Mouse (Mus musculus): Measurements from ENCODE around the gene Mdfi.

Gene Mdfi

DNA sequence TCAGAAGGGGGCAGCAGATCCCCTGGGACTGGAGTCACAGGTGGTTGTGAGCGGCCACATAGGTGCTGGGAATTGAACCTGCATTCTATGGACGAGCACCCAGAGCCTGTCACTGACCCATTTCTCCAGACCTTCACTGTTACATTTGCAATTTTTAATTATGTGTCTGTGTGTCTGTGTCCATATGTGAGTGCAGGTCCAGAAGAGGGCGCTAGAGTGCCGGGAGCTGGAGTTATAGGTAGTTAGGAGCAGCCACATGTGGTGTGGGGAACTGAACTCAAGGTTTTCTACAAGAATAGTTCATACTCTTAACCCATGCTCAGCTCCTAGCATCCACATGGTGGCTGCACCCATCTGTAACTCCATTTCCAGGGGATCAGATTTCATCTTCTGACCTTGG is 37.5 kb downstream of the Mdfi start:
- no peak for DNase-seq (ENCODE audit: low spot score)

DNA sequence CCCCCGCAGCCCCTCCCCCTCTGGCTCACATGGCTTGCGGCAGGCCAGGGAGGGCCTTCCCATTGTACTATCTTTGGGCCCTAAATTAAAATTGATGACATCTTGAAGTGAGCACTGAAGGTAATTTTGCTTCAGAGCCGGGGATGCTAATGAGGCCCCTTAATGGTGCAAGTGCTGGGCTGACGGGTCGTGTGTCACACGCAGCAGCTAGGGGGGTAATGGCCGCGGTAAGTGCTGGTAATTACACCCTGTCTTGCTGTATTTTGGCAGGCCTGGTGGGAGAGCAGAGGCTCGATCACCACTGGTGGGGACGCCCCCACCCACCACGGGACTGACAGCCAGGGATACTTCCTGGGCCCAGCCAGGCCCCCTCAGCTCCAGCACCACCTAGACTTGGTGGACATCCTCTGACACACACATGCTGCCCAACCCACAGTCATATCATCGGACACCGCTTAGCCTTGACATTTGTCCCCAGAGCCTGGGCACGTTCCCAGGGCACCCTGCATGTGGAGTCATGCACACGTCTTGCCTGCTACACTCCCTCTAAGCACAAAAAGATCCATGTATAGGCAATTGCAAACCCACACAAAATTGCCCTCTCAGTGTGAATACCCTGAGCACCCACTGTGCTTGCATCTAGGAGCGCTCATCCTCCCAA is 38.2 kb downstream of the Mdfi start:
- DNase-seq (ENCODE audit: low spot score) = no peak

DNA sequence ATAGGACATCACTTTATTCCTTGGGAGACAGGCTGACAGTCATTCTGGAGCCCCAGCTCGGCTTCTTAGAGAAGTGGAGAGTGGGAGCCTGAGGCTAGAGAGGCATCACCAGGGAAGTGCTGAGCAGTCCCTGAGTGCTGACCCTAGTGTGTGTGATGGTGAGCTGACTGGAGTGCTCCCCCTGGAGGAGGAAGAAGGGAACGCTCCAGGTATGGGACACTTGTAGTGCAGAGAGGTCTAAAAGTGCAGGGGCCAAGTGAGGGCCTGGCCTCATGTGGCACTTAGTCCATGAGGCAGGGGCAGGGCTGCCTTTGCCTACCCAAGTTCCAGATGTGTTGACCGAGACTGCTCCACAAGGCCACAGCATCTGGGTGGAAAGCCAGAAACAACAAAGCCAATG is 39.0 kb downstream of the Mdfi start:
- peak; percentile 54 for DNase-seq (ENCODE audit: low spot score)

DNA sequence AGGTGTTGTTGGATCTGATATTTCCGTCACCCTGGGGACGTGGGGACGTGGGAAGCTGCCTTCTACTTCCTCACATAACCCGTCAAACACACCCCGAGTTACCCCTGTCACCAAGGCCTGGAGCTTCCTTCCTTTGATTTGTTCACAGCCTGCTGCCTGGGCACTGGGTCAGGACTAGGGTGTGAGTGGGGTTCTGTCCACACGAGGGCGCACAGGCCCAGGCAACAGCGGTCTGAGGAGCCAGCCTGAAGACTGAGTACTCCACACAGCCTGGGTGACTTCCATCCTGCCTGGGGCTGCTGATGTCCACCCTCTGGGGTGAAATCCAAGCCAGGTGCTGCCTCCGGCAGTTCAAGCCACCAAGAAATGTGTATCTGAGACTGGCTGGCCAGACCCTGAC is 41.1 kb downstream of the Mdfi start:
- peak; percentile 88 for DNase-seq (ENCODE audit: low spot score)

DNA sequence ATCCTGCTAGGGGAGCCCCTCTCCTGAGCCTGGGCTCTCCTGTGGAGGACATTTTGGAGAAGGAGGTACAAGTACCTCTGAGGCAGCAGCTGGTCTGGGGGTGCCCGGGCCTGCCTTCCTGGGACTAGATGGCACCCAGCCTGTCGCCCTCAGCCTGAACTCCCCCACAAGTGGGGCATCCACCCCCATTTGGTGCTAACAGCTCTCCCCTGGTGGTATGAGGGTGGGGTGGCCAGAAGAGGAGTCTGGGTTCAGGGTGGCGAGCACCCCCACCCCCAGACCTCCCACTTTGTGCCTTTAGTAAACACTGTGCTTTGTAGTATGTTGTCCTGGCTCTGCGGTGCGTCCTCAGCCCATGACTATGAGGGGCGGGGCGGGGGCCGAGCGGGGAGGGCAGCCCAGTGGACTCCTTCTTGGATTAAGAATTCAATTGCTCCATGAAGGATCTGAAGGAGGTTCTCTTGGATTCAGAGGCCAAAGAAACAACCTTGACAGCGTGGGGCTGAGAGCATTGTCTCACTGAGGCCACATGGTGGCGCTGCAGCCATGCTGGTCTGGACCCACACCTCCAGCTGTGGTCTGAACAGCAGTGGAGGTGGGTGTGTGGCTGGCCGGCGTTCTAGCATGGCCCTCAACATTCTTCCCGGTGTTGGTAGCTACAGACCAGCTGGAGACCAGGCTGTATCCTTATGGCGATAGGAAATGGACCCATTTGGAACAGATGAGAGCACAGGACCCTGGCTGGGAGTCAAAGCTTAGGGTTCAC is 42.2 kb downstream of the Mdfi start:
- peak; percentile 64 for DNase-seq (ENCODE audit: low spot score)

DNA sequence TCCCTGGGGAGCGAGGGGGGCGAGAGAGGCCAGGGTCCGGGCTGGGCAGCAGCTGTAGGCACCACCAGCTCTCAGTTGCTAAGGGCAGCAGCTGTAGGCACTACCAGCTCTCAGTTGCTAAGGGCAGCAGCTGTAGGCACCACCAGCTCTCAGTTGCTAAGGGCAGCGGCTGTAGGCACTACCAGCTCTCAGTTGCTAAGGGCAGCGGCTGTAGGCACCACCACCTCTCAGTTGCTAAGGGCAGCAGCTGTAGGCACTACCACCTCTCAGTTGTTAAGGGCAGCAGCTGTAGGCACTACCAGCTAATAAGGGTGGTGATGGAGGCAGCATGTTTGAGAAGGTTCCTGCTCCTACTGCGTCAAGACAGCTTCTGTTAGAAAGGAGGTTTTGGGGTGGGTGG is 45.5 kb downstream of the Mdfi start:
- no peak for DNase-seq (ENCODE audit: low spot score)

DNA sequence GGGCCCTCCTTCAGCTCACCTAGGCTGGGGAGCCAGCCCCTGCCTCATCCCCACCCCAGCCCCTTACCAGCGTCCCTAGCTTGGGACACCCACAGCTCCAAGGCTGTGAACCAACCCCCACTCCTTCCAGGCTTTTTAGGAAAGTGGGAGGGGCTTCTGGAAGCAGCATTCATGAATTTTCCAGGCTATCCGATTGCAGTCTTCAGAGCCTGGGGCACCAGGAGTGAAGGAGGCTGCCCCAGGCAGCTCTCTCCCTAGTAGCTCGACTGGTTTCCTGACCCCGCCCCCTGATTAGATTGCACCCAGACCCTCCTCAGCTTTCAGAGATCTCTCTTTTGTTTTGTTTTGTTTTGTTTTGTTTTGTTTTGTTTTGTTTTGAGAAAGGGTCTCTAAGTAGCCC is 46.2 kb downstream of the Mdfi start:
- no peak for DNase-seq (ENCODE audit: low spot score)

DNA sequence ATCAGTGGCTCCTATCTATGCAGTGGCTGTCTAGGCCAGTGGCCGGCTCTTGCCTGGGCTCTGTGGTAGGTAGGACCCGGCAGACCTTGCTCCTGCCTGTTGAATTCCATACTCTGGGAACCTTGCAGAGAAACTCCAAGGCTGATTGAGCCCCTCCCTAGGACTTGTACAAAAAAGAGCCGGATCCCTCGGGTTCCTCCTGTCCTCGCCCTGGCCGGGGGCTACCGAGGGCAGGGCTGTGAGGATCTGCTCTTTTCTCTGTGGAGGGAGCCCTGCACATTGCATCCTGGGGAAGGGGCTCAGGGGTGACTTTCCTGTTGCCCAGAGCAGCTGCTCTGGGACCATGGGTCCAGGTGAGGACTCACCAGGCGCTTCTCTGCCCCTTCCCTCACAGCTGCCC is 46.9 kb downstream of the Mdfi start:
- no peak for DNase-seq (ENCODE audit: low spot score)

DNA sequence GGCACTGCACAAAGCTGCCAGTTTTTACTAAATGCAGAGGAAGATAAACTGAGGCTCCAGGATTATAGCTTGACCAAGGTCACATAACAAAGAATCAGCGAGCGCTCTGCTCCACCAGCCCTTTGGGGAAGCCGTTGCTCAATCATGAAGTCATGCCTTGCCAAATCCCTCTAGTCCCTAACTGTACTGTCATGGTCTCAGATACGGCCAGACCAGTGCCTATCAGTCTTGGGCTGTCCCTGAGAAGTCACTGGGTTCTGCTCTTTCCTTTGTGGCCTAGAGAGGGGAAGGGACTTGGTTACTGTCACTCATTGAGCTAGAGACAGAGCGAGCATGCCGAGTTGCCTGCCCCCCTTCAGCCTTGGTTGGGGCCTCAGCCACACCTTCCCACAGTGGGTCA is 50.1 kb downstream of the Mdfi start:
- no peak for DNase-seq (ENCODE audit: low spot score)

DNA sequence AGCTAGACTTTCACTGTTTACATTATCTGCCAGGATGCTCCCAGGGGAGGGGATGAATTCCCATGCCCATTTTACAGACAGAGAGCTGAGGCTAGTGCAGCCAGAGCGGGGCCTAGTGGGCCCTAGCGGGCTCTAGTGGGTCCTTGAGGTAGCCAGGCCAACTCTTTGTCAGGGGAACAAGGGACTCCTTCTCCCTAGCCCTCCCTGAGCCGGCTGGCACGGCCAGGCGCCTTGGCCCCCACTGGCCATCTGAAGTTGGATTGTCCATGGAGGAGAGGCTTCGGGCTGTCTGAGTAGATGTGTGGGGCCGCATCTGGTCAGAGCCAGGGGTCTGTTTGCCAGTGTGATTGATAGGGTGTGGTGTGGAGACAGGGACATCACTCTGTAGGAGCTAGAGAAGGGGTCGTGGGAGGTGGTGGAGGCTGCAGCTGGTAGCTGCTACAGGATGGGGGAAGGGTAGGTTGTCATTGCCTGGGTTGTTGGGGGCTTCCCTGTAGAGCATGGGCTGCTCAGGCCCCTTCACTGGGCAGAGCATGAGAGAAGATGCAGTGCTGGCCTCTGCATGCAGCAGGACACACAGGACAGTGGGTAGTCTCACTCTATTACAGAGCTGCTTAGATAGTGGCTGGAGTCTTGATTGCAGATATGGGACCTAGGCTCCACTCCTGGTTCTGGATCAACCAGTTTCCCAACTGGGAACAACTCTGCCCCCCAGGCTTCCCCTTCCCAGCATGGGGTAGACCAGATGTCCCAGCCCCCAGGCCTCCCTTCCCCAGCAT is 50.9 kb downstream of the Mdfi start:
- DNase-seq (ENCODE audit: low spot score) = no peak

DNA sequence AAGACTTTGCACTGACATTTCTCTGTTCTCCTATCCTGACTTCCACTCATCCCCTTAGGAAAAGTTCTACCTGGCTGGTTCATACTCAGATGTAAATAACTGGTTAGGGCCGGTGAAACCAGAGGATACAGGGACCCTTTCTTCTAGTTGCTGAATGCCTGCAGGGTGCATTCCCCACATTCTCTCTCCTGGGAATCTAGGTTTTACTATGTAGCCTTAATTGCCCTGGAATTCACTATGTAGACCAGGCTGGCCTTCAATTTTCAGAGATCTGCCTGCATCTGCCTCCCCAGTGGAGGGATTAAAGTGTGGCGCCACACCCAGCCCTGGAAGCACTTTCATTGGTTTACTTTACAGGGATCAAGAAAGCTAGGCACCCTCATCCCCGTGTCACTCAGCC is 52.0 kb downstream of the Mdfi start:
- DNase-seq (ENCODE audit: low spot score) = no peak

DNA sequence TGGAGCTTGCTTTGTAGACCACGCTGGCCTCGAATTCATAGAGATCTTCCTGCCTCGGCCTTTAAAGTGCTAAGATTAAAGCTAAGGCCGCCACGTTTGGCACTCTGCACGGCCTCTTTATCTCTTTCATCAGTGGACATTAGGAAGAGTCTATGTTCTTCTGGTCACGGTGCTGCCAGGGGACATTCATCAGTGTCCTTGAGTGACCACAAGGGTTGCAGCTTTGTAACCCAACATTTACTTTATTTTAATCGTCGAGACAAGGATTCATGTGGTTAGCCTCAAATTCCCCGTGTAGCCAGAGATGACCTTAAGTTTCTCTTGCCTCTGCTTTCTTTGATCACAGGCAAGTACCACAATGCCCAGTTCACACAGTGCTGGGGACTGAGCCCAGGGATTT is 54.0 kb downstream of the Mdfi start:
- DNase-seq (ENCODE audit: low spot score) = no peak

DNA sequence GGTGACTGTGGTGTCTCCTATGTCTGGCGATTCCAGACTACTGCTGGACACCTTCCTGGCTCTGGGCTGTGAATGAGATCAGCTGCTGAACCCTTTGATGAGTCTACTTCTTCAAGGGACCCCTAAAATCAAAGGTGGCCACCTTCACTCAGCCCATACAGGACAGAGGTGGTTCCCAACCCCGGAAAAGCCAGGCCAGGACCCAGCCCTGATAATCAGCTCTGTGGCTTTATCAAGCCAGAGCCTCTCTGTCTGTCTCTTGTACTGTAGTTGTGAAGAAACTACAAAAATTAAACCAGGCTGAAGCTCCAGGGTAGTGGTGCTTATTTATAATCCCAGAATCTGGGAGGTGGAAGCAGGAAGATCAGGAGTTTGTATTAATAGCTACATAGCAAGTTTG is 57.4 kb downstream of the Mdfi start:
- DNase-seq (ENCODE audit: low spot score) = no peak

DNA sequence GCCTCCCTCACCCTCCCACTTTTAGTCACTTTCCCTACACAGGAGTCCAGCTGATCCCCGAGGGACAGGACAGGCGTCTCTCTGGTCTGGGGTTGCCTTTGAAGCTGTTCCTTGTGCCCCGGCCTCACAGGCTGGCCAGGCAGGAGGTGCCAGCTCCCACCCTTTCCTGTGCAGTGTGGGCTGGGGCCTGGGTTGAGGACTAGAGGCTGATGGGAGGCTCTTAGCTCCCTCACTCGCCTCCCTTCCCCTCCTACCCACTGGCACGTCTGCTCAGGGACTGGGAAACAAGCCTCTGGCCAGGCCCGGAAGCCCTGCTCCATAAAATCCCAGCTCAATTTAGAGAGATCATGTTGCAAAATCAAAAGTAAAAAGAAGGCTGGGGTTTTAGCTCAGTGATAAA is 60.9 kb downstream of the Mdfi start:
- DNase-seq (ENCODE audit: low spot score) = no peak

DNA sequence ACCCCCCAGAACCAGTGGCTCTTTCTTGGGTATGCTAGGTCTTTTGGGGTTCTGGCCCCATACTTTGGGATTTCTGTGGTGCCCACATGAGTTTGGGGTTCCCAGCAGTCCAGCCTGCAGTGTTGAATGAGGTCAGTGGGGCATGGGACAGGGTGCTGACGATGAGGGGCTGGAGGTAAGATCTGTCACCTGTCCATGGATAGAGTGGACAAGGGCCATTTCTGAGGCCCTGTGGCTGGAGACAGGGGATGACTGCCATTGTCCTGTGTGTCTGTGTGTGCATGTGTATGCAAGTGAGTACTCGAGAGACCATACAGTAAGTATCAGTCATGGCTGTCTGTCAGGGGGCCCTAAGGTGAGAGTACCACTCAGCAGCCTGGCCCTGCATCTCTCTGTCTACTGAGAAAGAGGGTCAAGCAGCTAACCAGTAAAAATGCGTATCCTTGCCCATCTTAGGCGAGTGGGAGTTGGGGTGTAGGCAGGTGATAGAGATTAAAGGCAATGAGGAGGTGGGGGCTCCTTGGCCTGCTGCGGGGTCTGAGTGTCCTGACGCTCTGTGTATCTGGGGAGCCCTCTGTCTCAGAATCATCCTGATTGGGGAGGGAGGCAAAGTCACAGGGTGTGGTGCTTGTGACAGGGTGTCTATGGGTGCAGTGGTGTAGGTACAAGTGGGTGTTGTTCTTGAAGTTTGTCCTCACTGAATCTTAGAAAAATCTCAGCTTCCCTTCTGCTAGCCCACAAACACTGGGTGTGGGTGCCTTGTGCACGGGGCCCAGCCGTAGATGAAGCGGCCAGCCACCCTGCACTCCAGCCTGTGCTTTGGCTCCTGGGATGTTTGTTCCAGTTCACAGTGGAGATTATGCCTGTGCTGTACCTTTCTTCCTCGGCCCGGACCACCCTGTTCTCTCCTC is 64.8 kb downstream of the Mdfi start:
- DNase-seq (ENCODE audit: low spot score) = no peak

DNA sequence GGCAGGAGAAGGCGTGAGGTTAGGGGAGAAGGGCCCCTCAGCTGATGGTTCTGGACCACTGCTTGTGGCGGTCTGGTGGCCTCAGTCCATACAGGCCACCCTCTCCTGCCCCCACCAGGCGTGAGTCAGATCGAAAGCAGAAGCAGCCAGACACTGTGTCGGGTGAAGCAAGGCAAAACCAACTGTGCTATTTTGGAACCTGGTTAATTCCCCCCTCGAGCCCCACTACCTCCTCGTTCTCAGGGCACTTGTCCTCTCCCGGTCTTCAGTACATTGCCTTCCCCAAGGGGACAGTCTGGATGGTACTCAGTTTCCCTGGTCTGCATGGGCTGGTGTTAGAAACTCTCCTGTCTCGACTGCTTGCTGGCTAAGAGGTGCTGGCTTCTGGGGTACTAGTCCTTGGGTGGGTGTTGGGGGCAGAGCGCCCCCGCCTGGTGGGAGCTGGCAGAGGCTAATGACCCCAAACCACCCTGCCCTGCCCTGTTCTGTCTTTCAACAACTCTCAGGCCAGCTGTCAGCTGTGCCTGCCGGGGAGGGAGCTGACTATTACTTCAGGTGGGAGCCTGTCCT is 65.7 kb downstream of the Mdfi start:
- DNase-seq (ENCODE audit: low spot score) = peak; percentile 72

DNA sequence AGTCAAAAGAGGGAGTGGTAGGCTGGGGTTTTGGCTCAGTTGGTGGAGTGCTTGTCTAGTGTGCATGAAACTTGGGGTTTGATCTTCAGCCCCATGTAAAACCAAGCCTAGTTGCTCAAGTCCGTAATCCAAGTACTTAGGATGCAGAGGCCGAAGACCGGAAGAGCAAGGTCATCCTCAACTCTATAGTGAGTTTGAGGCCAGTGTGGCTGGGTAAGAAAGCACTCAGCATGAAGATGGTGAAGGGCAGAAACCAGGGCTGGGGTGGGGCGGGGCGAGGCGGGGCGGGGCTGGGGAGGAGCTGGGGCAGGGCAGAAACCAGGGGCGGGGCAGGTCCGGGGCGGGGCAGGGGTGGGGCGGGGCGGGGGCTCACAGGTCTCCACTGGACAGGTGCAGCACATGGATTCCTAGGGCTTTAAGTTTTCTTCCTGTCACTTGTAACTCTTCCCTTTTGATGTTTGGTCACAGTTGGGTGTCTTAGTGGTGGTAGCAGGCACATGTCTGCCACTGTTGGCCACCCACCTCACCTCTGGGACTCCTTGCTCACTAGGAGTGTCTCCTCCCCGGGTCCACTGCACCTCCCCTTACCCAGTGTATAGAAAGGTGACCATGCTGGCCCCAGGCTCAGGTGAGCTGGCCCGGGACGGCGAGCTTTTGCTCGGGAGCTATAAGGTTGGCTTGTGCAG is 66.9 kb downstream of the Mdfi start:
- no peak for DNase-seq (ENCODE audit: low spot score)

DNA sequence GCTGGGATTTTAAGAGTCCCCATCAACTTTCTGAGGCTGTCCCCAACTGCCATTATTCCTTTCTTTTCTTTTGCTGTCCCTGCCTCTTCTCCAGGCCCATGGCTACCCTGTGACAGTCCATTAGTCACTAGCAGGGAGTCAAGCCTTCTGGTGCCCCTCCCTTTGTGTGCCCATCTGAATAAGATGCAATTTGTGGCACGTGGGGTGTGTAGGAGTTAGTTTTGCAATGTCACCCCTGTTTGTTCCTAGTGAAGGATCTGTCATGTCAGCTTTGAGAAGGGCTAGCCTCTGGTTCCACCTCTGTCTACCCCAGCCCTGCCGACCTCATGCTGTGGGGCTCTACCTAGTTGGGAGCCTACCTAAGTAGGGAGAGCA is 67.4 kb downstream of the Mdfi start:
- no peak for DNase-seq (ENCODE audit: low spot score)

DNA sequence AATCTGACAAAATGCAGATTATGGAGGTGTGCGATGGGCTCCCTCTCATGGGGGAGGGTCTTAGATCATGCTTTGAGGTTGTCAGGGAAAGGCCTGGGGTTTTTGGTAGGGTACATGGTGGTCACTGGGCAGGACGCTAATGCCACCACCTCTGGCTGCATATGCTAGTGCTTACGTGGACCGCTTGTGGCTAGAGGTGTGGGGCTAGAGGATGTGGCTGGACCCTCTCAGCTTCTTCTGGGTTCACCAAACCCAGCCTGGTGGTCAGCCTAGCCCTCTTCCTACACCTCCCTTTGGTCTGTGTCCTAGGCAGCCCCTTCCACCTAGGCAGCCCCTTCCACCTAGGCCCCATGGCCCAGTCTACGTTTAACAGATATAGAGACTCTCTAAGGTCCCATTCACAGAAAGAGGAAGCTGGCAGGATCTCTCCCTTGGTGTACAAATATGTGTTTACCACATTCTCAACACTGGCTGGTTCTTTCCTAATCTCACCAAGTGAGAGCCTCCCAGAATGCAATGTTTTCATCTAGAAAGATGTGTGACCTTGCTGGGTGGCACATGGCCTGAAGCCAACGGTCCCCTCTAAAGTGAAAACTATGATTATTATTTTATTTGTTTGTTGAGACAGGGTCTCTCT is 68.0 kb downstream of the Mdfi start:
- DNase-seq (ENCODE audit: low spot score) = no peak

DNA sequence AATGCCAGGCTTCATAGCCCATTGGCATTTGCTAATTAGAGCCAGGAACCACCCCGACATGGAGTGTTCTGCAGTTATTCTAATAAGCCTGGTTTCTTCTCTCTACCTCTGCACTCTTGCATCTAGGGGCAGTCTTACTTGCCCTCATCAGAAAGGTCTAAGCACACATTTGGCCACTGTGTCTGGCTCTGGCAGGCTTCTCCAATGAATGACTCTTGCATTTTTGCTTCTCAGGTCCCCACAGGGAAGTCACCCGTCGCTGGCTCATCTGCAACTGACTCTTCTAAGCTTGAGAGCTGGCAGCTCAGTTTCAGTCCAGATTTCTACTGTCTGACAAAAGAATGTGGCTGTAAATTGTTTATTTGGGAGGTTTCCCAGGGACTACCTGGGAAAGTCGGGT is 68.5 kb downstream of the Mdfi start:
- DNase-seq (ENCODE audit: low spot score) = no peak

Data from layer of hippocampus, adult 11-12 months (tissue).